Mouse (Mus musculus) limb, embryonic 14.5 days (tissue): Measurements from ENCODE around the gene Rad51. TPM values are rescaled to one million over a fixed set of nuclear protein-coding genes. Genes with fewer than 3 reads are reported as not detected.
A peak's percentile ranks its signal among the peaks of the same experiment; 100 is the strongest.

Source experiments
- ATAC-seq: fragments of 200-750 bp; cut with Nextera tagmentation; 2 replicates; pipeline ENCODE4 v1.8.0; 2017; ENCODE audit warnings: low read depth, moderate number of reproducible peaks, moderate TSS enrichment; ENCODE audit not compliant: low FRiP score
- DNase-seq: peaks from one replicate; pipeline ENCODE4 v3.0.0-alpha.2; 2015; ENCODE audit warnings: low spot score
- H3K27ac ChIP-seq: fragments of 300-500 bp; sonication (generic); replicated peaks from 2 replicates; pipeline ENCODE4 v1.5.1; 2014; ENCODE audit warnings: low read depth, mild to moderate bottlenecking, low read length, moderate library complexity, mixed read lengths
- H3K27me3 ChIP-seq: fragments of 300-500 bp; sonication (generic); 2 replicates; pipeline ENCODE4 v1.6.1; 2014; ENCODE audit warnings: low read length, mixed read lengths; ENCODE audit not compliant: control insufficient read depth, insufficient read depth
- H3K36me3 ChIP-seq: fragments of 300-500 bp; sonication (generic); 2 replicates; pipeline ENCODE4 v1.6.1; 2014; ENCODE audit warnings: mild to moderate bottlenecking, low read length, moderate library complexity, mixed read lengths; ENCODE audit not compliant: control insufficient read depth, insufficient read depth
- H3K4me1 ChIP-seq: fragments of 300-500 bp; sonication (generic); 2 replicates; pipeline ENCODE4 v1.6.1; 2014; ENCODE audit warnings: antibody characterized with exemption, low read length, mixed read lengths; ENCODE audit not compliant: control insufficient read depth, insufficient read depth
- H3K4me2 ChIP-seq: fragments of 300-500 bp; sonication (generic); replicated peaks from 2 replicates; pipeline ENCODE4 v1.6.1; 2014; ENCODE audit warnings: low read depth, mild to moderate bottlenecking, low read length, moderate library complexity; ENCODE audit not compliant: severe bottlenecking
- H3K4me3 ChIP-seq: fragments of 300-500 bp; sonication (generic); replicated peaks from 2 replicates; pipeline ENCODE4 v1.5.1; 2014; ENCODE audit warnings: low read length
- H3K9ac ChIP-seq: fragments of 300-500 bp; sonication (generic); 2 replicates; pipeline ENCODE4 v1.6.1; 2014; ENCODE audit warnings: mild to moderate bottlenecking, low read depth, low read length, moderate library complexity; ENCODE audit not compliant: severe bottlenecking
- H3K9me3 ChIP-seq: fragments of 300-500 bp; sonication (generic); 2 replicates; pipeline ENCODE4 v1.6.1; 2016; ENCODE audit warnings: low read length; ENCODE audit not compliant: control insufficient read depth
- POLR2A ChIP-seq: fragments of 200-500 bp; IDR thresholded peaks from 2 replicates; pipeline ENCODE4 v1.8.0; 2012; ENCODE audit warnings: inconsistent platforms, mild to moderate bottlenecking, moderate library complexity, borderline replicate concordance; ENCODE audit not compliant: insufficient read depth, insufficient read length; ENCODE audit errors: extremely low read depth
- WGBS: fragments of 180-500 bp; shearing (Covaris S2); extraction: QIAGEN DNeasy Blood & Tissue Kit; methylation state at CpG from one replicate; pipeline ENCODE4 v1.1.7; 2014; 5-methylcytosine and 5-hydroxymethylcytosine counted together
- polyA plus RNA-seq, 2 experiments: library from polyadenylated mRNA; depleted of rRNA in 1 of 2; stranded (reverse) in 1 of 2; unstranded in 1 of 2; fragments of >200 nt; fragmentation: Nextera tagmentation in 1 of 2; extraction: Ambion mirVana in 1 of 2; gene quantifications; 2 replicates each; pipeline versions ENCODE4 v1.2.1 to v1.2.3; 2012 to 2014

Gene Rad51
- polyA plus RNA-seq, 2 experiments: 38.6 to 41.5 TPM

GRCm38 (mm10) chr2:119190969-119191368 is 78.4 kb downstream of the Rad51 start:
- ATAC-seq (no peak), DNase-seq (no peak)
- no peak for TF ChIP-seq POLR2A
- H3K9me3 ChIP-seq: no peaks in the 10 kb centered on the region
- H3K4me2 ChIP-seq: no peak overlapping the region
- 88% methylated on average over 5 of the region's 5 CpGs for WGBS
- no peak overlapping the region for H3K27ac ChIP-seq
- H3K9ac ChIP-seq: no peak overlapping the region
- H3K4me1 ChIP-seq: 0 out of 2 replicates have a peak, but pooled peaks cover 3% of the 10 kb centered on the region
- peaks cover 6% of the 10 kb centered on the region for H3K36me3 ChIP-seq
- no peaks in the 10 kb centered on the region for H3K27me3 ChIP-seq
- no peak overlapping the region for H3K4me3 ChIP-seq

GRCm38 (mm10) chr2:119194140-119194539 is 81.5 kb downstream of the Rad51 start:
- DNase-seq: no peak
- H3K27ac ChIP-seq: no peak overlapping the region
- 71% methylated on average over 5 of the region's 5 CpGs for WGBS

GRCm38 (mm10) chr2:119196316-119197108 is 83.9 kb downstream of the Rad51 start:
- WGBS: 12% methylated on average over 4 of the region's 4 CpGs
- DNase-seq: peak; percentile 16
- no peak overlapping the region for H3K4me2 ChIP-seq
- H3K36me3 ChIP-seq: no peaks in the 10 kb centered on the region
- peak overlapping the region; percentile 41; the same call in 1 of the 2 replicates for H3K27ac ChIP-seq
- H3K9ac ChIP-seq: no peak overlapping the region
- no peak for ATAC-seq
- H3K4me3 ChIP-seq: no peak overlapping the region
- peaks cover 17% of the 10 kb centered on the region for H3K4me1 ChIP-seq
- H3K27me3 ChIP-seq: no peaks in the 10 kb centered on the region
- no peaks in the 10 kb centered on the region for H3K9me3 ChIP-seq
- TF ChIP-seq POLR2A: no peak

More at GRCm38 (mm10) chr2:119194140-119194539, 81.5 kb downstream of the Rad51 start:
- Histone ChIP-seq H3K9me3 (no peaks in the 10 kb centered on the region), H3K4me3 (no peak overlapping the region), H3K4me1 (peaks cover 19% of the 10 kb centered on the region), H3K36me3 (no peaks in the 10 kb centered on the region), H3K4me2 (no peak overlapping the region), H3K27me3 (no peaks in the 10 kb centered on the region), H3K9ac (no peak overlapping the region)
- ATAC-seq: no peak
- no peak for TF ChIP-seq POLR2A

Other genes starting within 250 kb of the Rad51 start
- 14.1 and 16.5 TPM in 2 replicates for gene Bahd1, start 212.4 kb upstream of the Rad51 start, polyA plus RNA-seq (2012; rRNA removed)
- 1.5 and 1.8 TPM in 2 replicates for gene Bahd1, start 212.4 kb upstream of the Rad51 start, polyA plus RNA-seq (2014; fragmentation: Nextera tagmentation; extraction: Ambion mirVana)
- gene Chst14, start 186.3 kb upstream of the Rad51 start, polyA plus RNA-seq (2012; rRNA removed): 59.5 and 73.9 TPM in 2 replicates
- 56.6 and 65.3 TPM in 2 replicates for gene Chst14, start 186.3 kb upstream of the Rad51 start, polyA plus RNA-seq (2014; fragmentation: Nextera tagmentation; extraction: Ambion mirVana)
- gene Ccdc32, start 83.4 kb upstream of the Rad51 start, polyA plus RNA-seq (2012; rRNA removed): 13.5 and 14.6 TPM in 2 replicates
- 21.5 and 23.5 TPM in 2 replicates for gene Ccdc32, start 83.4 kb upstream of the Rad51 start, polyA plus RNA-seq (2014; fragmentation: Nextera tagmentation; extraction: Ambion mirVana)
- gene Rpusd2, start 78.0 kb upstream of the Rad51 start, polyA plus RNA-seq (2012; rRNA removed): 6.0 and 6.2 TPM in 2 replicates
- 3.6 and 3.8 TPM in 2 replicates for gene Rpusd2, start 78.0 kb upstream of the Rad51 start, polyA plus RNA-seq (2014; fragmentation: Nextera tagmentation; extraction: Ambion mirVana)
- 3.6 and 5.5 TPM in 2 replicates for gene Knl1, start 65.7 kb upstream of the Rad51 start, polyA plus RNA-seq (2012; rRNA removed)
- gene Knl1, start 65.7 kb upstream of the Rad51 start, polyA plus RNA-seq (2014; fragmentation: Nextera tagmentation; extraction: Ambion mirVana): 34.5 and 37.1 TPM in 2 replicates
- gene Rmdn3, start 44.2 kb downstream of the Rad51 start, polyA plus RNA-seq (2012; rRNA removed): 25.4 and 27.4 TPM in 2 replicates
- gene Rmdn3, start 44.2 kb downstream of the Rad51 start, polyA plus RNA-seq (2014; fragmentation: Nextera tagmentation; extraction: Ambion mirVana): 38.9 and 40.7 TPM in 2 replicates
- 5.6 and 6.2 TPM in 2 replicates for gene Gchfr, start 55.0 kb downstream of the Rad51 start, polyA plus RNA-seq (2012; rRNA removed)
- 14.8 and 20.9 TPM in 2 replicates for gene Gchfr, start 55.0 kb downstream of the Rad51 start, polyA plus RNA-seq (2014; fragmentation: Nextera tagmentation; extraction: Ambion mirVana)
- gene Gm14137, start 61.7 kb downstream of the Rad51 start, polyA plus RNA-seq (2012; rRNA removed): 0.05 and 0.15 TPM in 2 replicates
- 0.57 and 0.69 TPM in 2 replicates for gene Gm14137, start 61.7 kb downstream of the Rad51 start, polyA plus RNA-seq (2014; fragmentation: Nextera tagmentation; extraction: Ambion mirVana)
- 88.0 and 97.9 TPM in 2 replicates for gene Zfyve19, start 95.8 kb downstream of the Rad51 start, polyA plus RNA-seq (2012; rRNA removed)
- gene Zfyve19, start 95.8 kb downstream of the Rad51 start, polyA plus RNA-seq (2014; fragmentation: Nextera tagmentation; extraction: Ambion mirVana): 46.3 and 52.1 TPM in 2 replicates
- 18.1 and 33.1 TPM in 2 replicates for gene Dnajc17, start 96.0 kb downstream of the Rad51 start, polyA plus RNA-seq (2012; rRNA removed)
- 18.0 and 20.5 TPM in 2 replicates for gene Dnajc17, start 96.0 kb downstream of the Rad51 start, polyA plus RNA-seq (2014; fragmentation: Nextera tagmentation; extraction: Ambion mirVana)
- gene Ppp1r14d, start 117.1 kb downstream of the Rad51 start, polyA plus RNA-seq (2012; rRNA removed): not detected in 2 replicates
- not detected in 2 replicates for gene Ppp1r14d, start 117.1 kb downstream of the Rad51 start, polyA plus RNA-seq (2014; fragmentation: Nextera tagmentation; extraction: Ambion mirVana)
- gene Spint1, start 124.6 kb downstream of the Rad51 start, polyA plus RNA-seq (2012; rRNA removed): 9.2 and 11.6 TPM in 2 replicates
- 18.2 and 19.5 TPM in 2 replicates for gene Spint1, start 124.6 kb downstream of the Rad51 start, polyA plus RNA-seq (2014; fragmentation: Nextera tagmentation; extraction: Ambion mirVana)
- 4.5 and 6.8 TPM in 2 replicates for gene Rhov, start 158.5 kb downstream of the Rad51 start, polyA plus RNA-seq (2012; rRNA removed)
- gene Rhov, start 158.5 kb downstream of the Rad51 start, polyA plus RNA-seq (2014; fragmentation: Nextera tagmentation; extraction: Ambion mirVana): 14.7 and 15.1 TPM in 2 replicates
- gene Vps18, start 175.9 kb downstream of the Rad51 start, polyA plus RNA-seq (2012; rRNA removed): 17.0 and 19.2 TPM in 2 replicates
- gene Vps18, start 175.9 kb downstream of the Rad51 start, polyA plus RNA-seq (2014; fragmentation: Nextera tagmentation; extraction: Ambion mirVana): 14.8 and 16.6 TPM in 2 replicates
- gene Dll4, start 213.0 kb downstream of the Rad51 start, polyA plus RNA-seq (2012; rRNA removed): 8.7 and 9.0 TPM in 2 replicates
- gene Dll4, start 213.0 kb downstream of the Rad51 start, polyA plus RNA-seq (2014; fragmentation: Nextera tagmentation; extraction: Ambion mirVana): 5.1 and 6.2 TPM in 2 replicates
- 0.79 and 0.94 TPM in 2 replicates for gene Chac1, start 238.4 kb downstream of the Rad51 start, polyA plus RNA-seq (2012; rRNA removed)
- gene Chac1, start 238.4 kb downstream of the Rad51 start, polyA plus RNA-seq (2014; fragmentation: Nextera tagmentation; extraction: Ambion mirVana): 0.48 and 0.68 TPM in 2 replicates